Mouse (Mus musculus) intestine, postnatal 0 days (tissue): ENCODE measurements around the gene Zbtb7b. TPM values are rescaled to one million over a fixed set of nuclear protein-coding genes. Genes with fewer than 3 reads are reported as not detected.
A peak's percentile ranks its signal among the peaks of the same experiment; 100 is the strongest.

ENCODE experiments used
- ATAC-seq: fragments of 200-750 bp; cut with Nextera tagmentation; 2 replicates; pipeline ENCODE4 v1.8.0; 2017; ENCODE audit warnings: mild to moderate bottlenecking, moderate TSS enrichment, moderate library complexity
- H3K27ac ChIP-seq: fragments of 300-500 bp; sonication (generic); 2 replicates; pipeline ENCODE4 v1.5.1; 2014; ENCODE audit warnings: mild to moderate bottlenecking, low read depth, low read length, moderate library complexity
- H3K27me3 ChIP-seq: fragments of 300-500 bp; sonication (generic); replicated peaks from 2 replicates; pipeline ENCODE4 v1.6.1; 2014; ENCODE audit warnings: low read length, mixed read lengths; ENCODE audit not compliant: control insufficient read depth, insufficient read depth
- H3K36me3 ChIP-seq: fragments of 300-500 bp; sonication (generic); 2 replicates; pipeline ENCODE4 v1.6.1; 2014; ENCODE audit warnings: mild to moderate bottlenecking, moderate library complexity; ENCODE audit not compliant: control insufficient read depth, insufficient read depth
- H3K4me1 ChIP-seq: fragments of 300-500 bp; sonication (generic); replicated peaks from 2 replicates; pipeline ENCODE4 v1.6.1; 2014; ENCODE audit warnings: antibody characterized with exemption, low read length, mixed read lengths; ENCODE audit not compliant: control insufficient read depth, insufficient read depth
- H3K4me2 ChIP-seq: fragments of 300-500 bp; sonication (generic); replicated peaks from 2 replicates; pipeline ENCODE4 v1.6.1; 2014; ENCODE audit warnings: low read depth, mild to moderate bottlenecking, moderate library complexity
- H3K4me3 ChIP-seq: fragments of 300-500 bp; sonication (generic); 2 replicates; pipeline ENCODE4 v1.5.1; 2014; ENCODE audit warnings: low read depth, low read length
- H3K9ac ChIP-seq: fragments of 300-500 bp; sonication (generic); 2 replicates; pipeline ENCODE4 v1.6.1; 2014; ENCODE audit warnings: mild to moderate bottlenecking, low read depth, low read length
- H3K9me3 ChIP-seq: fragments of 300-500 bp; sonication (generic); 2 replicates; pipeline ENCODE4 v1.6.1; 2016; ENCODE audit warnings: mixed run types; ENCODE audit not compliant: control insufficient read depth
- CTCF ChIP-seq: sonication (generic); IDR thresholded peaks from 2 replicates; pipeline ENCODE4 v1.5.1; 2016; ENCODE audit warnings: low read depth, mild to moderate bottlenecking, control low read depth, antibody characterized with exemption, moderate library complexity
- WGBS: fragments of 180-500 bp; shearing (Covaris S2); extraction: QIAGEN DNeasy Blood & Tissue Kit; methylation state at CpG from one replicate; pipeline ENCODE4 v1.1.7; 2014; 5-methylcytosine and 5-hydroxymethylcytosine counted together
- polyA plus RNA-seq: library from polyadenylated mRNA; unstranded; fragments of >200 nt; fragmentation: Nextera tagmentation; extraction: Ambion mirVana; gene quantifications from 2 replicates; pipeline ENCODE4 v1.2.1, GENCODE M21; 2015

The Zbtb7b gene
- polyA plus RNA-seq, 1 experiment from 2014 or later, result 14.3 TPM

DNA sequence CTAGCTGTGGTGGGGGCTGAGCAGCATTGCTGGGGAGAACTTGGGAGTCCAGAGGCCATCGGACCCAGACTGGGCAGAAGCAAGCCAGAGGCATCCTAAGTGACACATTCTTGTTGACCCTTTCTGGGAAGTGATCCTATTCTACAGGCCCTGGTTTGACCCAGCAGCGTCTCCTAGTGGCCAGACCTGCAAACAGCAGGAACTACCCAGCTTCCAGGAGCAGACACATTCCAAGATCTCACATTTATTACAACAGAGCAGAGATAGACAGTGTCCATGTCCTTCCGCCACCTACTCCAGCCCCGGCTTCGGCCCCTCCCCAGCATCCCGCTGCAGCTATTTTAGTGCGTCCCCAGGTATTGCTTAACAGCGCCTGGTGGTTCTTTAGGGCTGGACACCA is 55.2 kb downstream of the Zbtb7b start:
- Histone ChIP-seq H3K36me3 (peaks cover 34% of the 10 kb centered on the region), H3K9ac (no peak overlapping the region), H3K4me2 (0 out of 2 replicates have a peak overlapping the region, but pooled peaks have one; percentile 14), H3K27me3 (no peaks in the 10 kb centered on the region), H3K4me1 (peaks cover 14% of the 10 kb centered on the region), H3K27ac (no peak overlapping the region), H3K4me3 (no peak overlapping the region), H3K9me3 (no peaks in the 10 kb centered on the region)
- peak; percentile 28 for ATAC-seq
- 17% methylated on average over 8 of the region's 8 CpGs for WGBS
- peak; percentile 98 for TF ChIP-seq CTCF

DNA sequence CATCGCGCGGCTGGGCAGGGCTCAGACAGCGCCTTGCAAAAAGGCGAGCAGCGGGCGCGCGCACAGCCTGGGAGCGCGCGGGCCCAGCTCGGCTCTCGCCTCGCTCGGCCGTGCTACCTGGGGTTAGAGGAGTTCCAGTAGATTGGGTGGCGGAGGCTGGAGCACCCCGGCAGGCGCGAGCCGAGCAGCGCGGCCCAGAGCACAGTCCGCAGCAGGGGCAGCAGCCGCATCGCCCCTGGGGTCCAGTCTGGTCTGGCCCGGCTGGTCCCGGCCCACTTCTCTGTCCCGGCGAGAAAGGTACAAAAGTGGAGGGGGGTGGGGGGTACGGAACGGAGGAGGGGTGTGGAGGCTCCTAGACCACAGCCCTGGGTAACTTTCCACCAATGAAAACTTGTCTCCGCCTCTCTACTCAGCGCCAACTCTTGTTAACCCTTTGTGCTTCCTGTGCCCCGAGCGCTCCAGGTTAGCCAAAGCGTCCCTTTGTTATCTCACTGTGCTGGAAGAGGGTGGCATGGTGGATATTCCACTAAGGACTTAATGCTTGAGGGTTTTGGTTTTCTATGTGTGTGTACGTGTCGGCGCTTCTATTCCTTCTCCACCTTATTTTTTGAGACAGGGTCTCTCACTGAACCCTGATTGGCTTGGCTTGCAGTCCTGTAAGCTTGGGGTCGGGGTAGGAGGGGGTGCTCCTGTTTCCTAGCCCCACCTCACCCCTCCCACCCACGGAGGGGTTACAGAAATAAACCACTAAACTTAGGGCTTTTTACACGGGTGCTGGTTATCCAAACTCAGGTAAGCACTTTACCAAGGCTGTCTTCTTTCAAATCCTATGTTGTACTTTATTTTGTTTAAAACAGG is 56.6 kb downstream of the Zbtb7b start, which contains the start of gene Efna4:
Gene Efna4, minus strand, starts transcription at position 308 of the 858 bp plus-strand sequence.
- H3K27ac ChIP-seq, result peak within 1 kb of the TSS; percentile 51
- H3K36me3 ChIP-seq, result peaks cover 33% of the 10 kb centered on the region
- no peaks in the 10 kb centered on the region for H3K27me3 ChIP-seq
- H3K4me1 ChIP-seq, result peaks cover 14% of the 10 kb centered on the region
- TF ChIP-seq CTCF, result no peak
- peak; percentile 54 for ATAC-seq
- peak within 1 kb of the TSS; percentile 96 for H3K4me2 ChIP-seq
- H3K9ac ChIP-seq, result peak within 1 kb of the TSS; percentile 47
- no peaks in the 10 kb centered on the region for H3K9me3 ChIP-seq
- H3K4me3 ChIP-seq, result peak within 1 kb of the TSS; percentile 70
- whole genome bisulfite sequencing, result 1% methylated on average over 44 of the region's 44 CpGs

DNA sequence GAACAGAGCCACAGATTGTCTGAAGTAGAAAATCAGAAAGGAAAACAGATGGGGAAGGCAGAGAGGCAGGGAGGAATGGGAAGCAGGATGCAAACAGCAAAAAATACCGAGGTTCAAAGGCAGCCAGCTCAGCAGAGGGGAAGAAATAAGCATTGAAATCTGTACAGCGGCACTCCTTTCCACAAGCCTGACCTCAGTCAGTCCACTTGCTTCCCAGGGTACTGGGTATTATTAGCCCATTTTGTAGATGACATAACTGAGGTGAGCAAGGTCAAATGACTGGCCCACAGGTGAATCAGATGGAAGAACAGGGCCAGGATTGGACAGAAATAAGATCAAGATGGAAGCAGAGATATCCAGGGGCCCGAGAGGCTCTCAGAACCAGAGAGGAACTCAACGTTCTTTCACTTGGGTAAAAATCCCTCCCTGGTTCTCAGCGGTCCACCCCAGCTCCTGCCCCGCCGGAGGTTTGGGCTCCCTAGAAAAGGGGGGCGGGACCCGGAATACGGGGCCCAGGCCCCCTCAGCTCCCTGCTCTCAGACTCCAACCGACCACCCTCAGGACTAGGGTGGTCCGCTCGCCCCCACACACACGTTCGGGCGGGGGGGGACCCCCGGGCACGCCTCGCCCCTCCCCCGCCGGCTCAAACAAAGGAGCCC is 57.4 kb downstream of the Zbtb7b start:
- Histone ChIP-seq H3K4me1 (peaks cover 14% of the 10 kb centered on the region), H3K4me3 (peak overlapping the region; percentile 70), H3K4me2 (peak overlapping the region; percentile 96), H3K36me3 (peaks cover 25% of the 10 kb centered on the region), H3K9ac (peak overlapping the region; percentile 47), H3K9me3 (no peaks in the 10 kb centered on the region), H3K27ac (peak overlapping the region; percentile 51), H3K27me3 (no peaks in the 10 kb centered on the region)
- no peak for ATAC-seq
- TF ChIP-seq CTCF, result no peak
- WGBS, result under 1% methylated on average over 16 of the region's 21 CpGs

DNA sequence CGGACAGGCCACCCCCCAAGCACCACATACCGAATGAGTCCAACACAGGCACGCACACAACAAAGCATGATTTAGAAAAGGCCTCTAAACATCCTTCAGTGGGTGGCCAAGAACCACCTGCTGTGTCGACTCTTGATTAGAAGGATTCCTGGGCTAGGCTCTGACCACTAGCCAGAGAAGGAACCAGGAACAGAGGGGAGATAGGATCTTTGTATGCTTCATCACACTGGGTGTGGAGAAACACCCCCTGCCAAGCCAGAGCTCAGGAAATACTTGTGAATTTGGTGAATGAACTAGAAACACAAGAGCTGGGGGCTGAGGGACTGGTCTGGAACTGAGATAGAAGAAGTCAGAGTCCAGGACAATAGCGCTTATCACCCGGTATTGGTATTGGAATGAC is 58.0 kb downstream of the Zbtb7b start:
- H3K4me2 ChIP-seq, result peak overlapping the region; percentile 96
- no peak for TF ChIP-seq CTCF
- 10% methylated on average over 6 of the region's 6 CpGs for WGBS
- H3K9me3 ChIP-seq, result no peaks in the 10 kb centered on the region
- peaks cover 14% of the 10 kb centered on the region for H3K4me1 ChIP-seq
- no peak overlapping the region for H3K27ac ChIP-seq
- H3K9ac ChIP-seq, result no peak overlapping the region
- H3K4me3 ChIP-seq, result peak overlapping the region; percentile 70
- no peak for ATAC-seq
- H3K27me3 ChIP-seq, result no peaks in the 10 kb centered on the region
- peaks cover 23% of the 10 kb centered on the region for H3K36me3 ChIP-seq

DNA sequence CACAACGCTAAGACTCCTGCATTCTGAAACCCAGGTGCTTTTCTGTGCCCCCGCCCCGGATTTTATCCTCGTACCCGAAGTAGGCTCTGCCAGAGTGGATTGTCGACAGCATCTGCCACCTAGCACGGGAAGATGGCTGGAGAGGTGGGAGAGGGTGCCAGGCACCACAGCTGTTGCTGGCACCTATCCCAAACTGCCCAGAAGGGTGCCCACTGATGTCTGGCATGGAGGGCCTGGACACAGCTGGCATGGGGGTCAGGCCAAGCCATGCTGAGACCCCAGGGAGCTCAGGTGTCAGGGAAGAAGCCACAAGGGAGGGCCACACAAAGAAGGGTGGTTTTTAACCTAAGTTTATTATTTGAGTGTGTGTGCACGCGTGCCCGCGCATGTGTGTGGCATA is 61.5 kb downstream of the Zbtb7b start:
- no peak overlapping the region for H3K4me2 ChIP-seq

DNA sequence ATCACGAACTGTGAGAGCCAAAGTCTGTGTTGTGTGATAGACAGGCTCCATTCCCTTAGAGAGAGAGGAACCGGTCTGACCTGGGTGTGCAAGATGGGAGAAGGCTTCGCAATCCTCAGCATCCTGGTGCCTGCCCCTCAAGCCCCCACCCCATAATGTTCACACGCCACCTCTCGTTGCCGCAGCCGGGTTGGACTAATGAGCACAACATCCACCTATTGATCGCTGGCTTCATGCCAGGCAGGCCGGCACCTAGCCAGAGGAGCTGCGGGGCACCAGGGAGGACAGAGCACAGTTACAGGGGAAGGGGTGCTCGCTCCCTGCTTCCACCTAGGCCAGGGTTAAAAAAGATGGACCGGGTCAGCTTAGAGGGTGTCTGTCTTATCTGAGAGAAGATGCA is 62.1 kb downstream of the Zbtb7b start:
- Histone ChIP-seq H3K9me3 (no peaks in the 10 kb centered on the region), H3K4me1 (0 out of 2 replicates have a peak, but pooled peaks cover 2% of the 10 kb centered on the region), H3K36me3 (peaks cover 23% of the 10 kb centered on the region), H3K27me3 (no peaks in the 10 kb centered on the region), H3K27ac (no peak overlapping the region), H3K4me3 (no peak overlapping the region), H3K9ac (no peak overlapping the region), H3K4me2 (0 out of 2 replicates have a peak overlapping the region, but pooled peaks have one; percentile 24)
- 30% methylated on average over 12 of the region's 12 CpGs for WGBS
- TF ChIP-seq CTCF, result no peak
- ATAC-seq, result peak; percentile 6; the same call in 1 of the 2 replicates

More for the DNA sequence above, 61.5 kb downstream of the Zbtb7b start:
- Histone ChIP-seq H3K9me3 (no peaks in the 10 kb centered on the region), H3K9ac (no peak overlapping the region), H3K36me3 (peaks cover 23% of the 10 kb centered on the region), H3K27me3 (no peaks in the 10 kb centered on the region), H3K4me1 (peaks cover 3% of the 10 kb centered on the region; the same call in 1 of the 2 replicates), H3K27ac (no peak overlapping the region), H3K4me3 (no peak overlapping the region)
- WGBS, result 58% methylated on average over 11 of the region's 11 CpGs
- ATAC-seq, result no peak
- TF ChIP-seq CTCF, result no peak
